Mouse (Mus musculus) midbrain, postnatal 0 days (tissue): ENCODE measurements around the gene Gls. TPM values are rescaled to one million over a fixed set of nuclear protein-coding genes. Genes with fewer than 3 reads are reported as not detected.

Source experiments
- ATAC-seq: fragments of 200-750 bp; cut with Nextera tagmentation; 2 replicates; pipeline ENCODE4 v1.8.0; 2017; ENCODE audit warnings: moderate number of reproducible peaks, mild to moderate bottlenecking, moderate TSS enrichment, moderate library complexity; ENCODE audit not compliant: low FRiP score
- DNase-seq: peaks from one replicate; pipeline ENCODE4 v3.0.0-alpha.2; 2015; ENCODE audit warnings: low spot score
- H3K27ac ChIP-seq: fragments of 300-500 bp; sonication (generic); 2 replicates; pipeline ENCODE4 v1.5.1; 2014; ENCODE audit warnings: low read depth, mild to moderate bottlenecking, low read length, mixed read lengths
- H3K27me3 ChIP-seq: fragments of 300-500 bp; sonication (generic); 2 replicates; pipeline ENCODE4 v1.6.1; 2014; ENCODE audit warnings: low read length, control low read depth, mixed read lengths; ENCODE audit not compliant: insufficient read depth
- H3K36me3 ChIP-seq: fragments of 300-500 bp; sonication (generic); 2 replicates; pipeline ENCODE4 v1.6.1; 2014; ENCODE audit warnings: low read length, control low read depth, mixed read lengths; ENCODE audit not compliant: insufficient read depth
- H3K4me1 ChIP-seq: fragments of 300-500 bp; sonication (generic); 2 replicates; pipeline ENCODE4 v1.6.1; 2014; ENCODE audit warnings: mild to moderate bottlenecking, control low read depth, antibody characterized with exemption, low read length, mixed read lengths; ENCODE audit not compliant: insufficient read depth
- H3K4me2 ChIP-seq: fragments of 300-500 bp; sonication (generic); 2 replicates; pipeline ENCODE4 v1.6.1; 2014; ENCODE audit warnings: low read depth, mild to moderate bottlenecking, low read length, mixed read lengths; ENCODE audit not compliant: poor library complexity, severe bottlenecking
- H3K4me3 ChIP-seq: fragments of 300-500 bp; sonication (generic); 2 replicates; pipeline ENCODE4 v1.5.1; 2014; ENCODE audit warnings: low read depth, mild to moderate bottlenecking, low read length, moderate library complexity
- H3K9ac ChIP-seq: fragments of 300-500 bp; sonication (generic); replicated peaks from 2 replicates; pipeline ENCODE4 v1.6.1; 2014; ENCODE audit warnings: mild to moderate bottlenecking, low read length, moderate library complexity, mixed read lengths; ENCODE audit not compliant: poor library complexity, severe bottlenecking
- H3K9me3 ChIP-seq: fragments of 300-500 bp; sonication (generic); 2 replicates; pipeline ENCODE4 v1.6.1; 2016; ENCODE audit warnings: low read length, control low read depth
- CTCF ChIP-seq: IDR thresholded peaks from 2 replicates; pipeline ENCODE4 v1.5.1; 2016; ENCODE audit warnings: antibody characterized with exemption, mild to moderate bottlenecking
- WGBS: fragments of 180-500 bp; shearing (Covaris S2); extraction: QIAGEN DNeasy Blood & Tissue Kit; methylation state at CpG from one replicate; pipeline ENCODE4 v1.1.7; 2014; 5-methylcytosine and 5-hydroxymethylcytosine counted together
- polyA plus RNA-seq: library from polyadenylated mRNA; unstranded; fragments of >200 nt; fragmentation: Nextera tagmentation; extraction: Ambion mirVana; gene quantifications from 2 replicates; pipeline ENCODE4 v1.2.1, GENCODE M21; 2015
- total RNA-seq: library from RNA; depleted of rRNA; stranded (reverse); fragments of >200 nt; gene quantifications from 2 replicates; pipeline ENCODE4 v1.2.3, GENCODE M21; 2014

The Gls gene
- total and polyA plus RNA-seq, 2 experiments from 2014 or later, result 33.3 to 181 TPM

GRCm38 (mm10) chr1:52252447-52252846, 19.4 kb upstream of the Gls start:
- 72% methylated on average over 2 of the region's 2 CpGs for WGBS
- H3K4me3 ChIP-seq, result no peak overlapping the region
- H3K36me3 ChIP-seq, result no peaks in the 10 kb centered on the region
- no peak overlapping the region for H3K4me2 ChIP-seq
- no peak overlapping the region for H3K27ac ChIP-seq
- ATAC-seq (no peak), DNase-seq (no peak)
- H3K9ac ChIP-seq, result no peak overlapping the region
- TF ChIP-seq CTCF, result no peak
- H3K9me3 ChIP-seq, result no peaks in the 10 kb centered on the region
- no peaks in the 10 kb centered on the region for H3K4me1 ChIP-seq
- H3K27me3 ChIP-seq, result no peaks in the 10 kb centered on the region

- 66% methylated on average over 7 of the region's 7 CpGs for WGBS
- DNase-seq, result no peak
- Histone ChIP-seq H3K9me3 (no peaks in the 10 kb centered on the region), H3K36me3 (no peaks in the 10 kb centered on the region), H3K4me1 (no peaks in the 10 kb centered on the region), H3K4me2 (no peak overlapping the region), H3K27me3 (no peaks in the 10 kb centered on the region), H3K9ac (no peak overlapping the region), H3K27ac (no peak overlapping the region), H3K4me3 (no peak overlapping the region)
- no peak for TF ChIP-seq CTCF
- no peak for ATAC-seq
These were observed 18.2 kb upstream of the Gls start for GRCm38 (mm10) chr1:52251038-52251735.

- no peaks in the 10 kb centered on the region for H3K9me3 ChIP-seq
- TF ChIP-seq CTCF, result no peak
- 86% methylated on average over 3 of the region's 3 CpGs for WGBS
- DNase-seq (no peak), ATAC-seq (no peak)
- H3K36me3 ChIP-seq, result no peaks in the 10 kb centered on the region
- no peak overlapping the region for H3K9ac ChIP-seq
- H3K27me3 ChIP-seq, result no peaks in the 10 kb centered on the region
- no peak overlapping the region for H3K27ac ChIP-seq
- H3K4me1 ChIP-seq, result no peaks in the 10 kb centered on the region
- H3K4me2 ChIP-seq, result no peak overlapping the region
- no peak overlapping the region for H3K4me3 ChIP-seq
These were observed 16.0 kb upstream of the Gls start for GRCm38 (mm10) chr1:52248899-52249556.

- WGBS, result 68% methylated on average over 3 of the region's 3 CpGs
- DNase-seq (no peak), ATAC-seq (no peak)
- Histone ChIP-seq H3K4me3 (no peak overlapping the region), H3K4me1 (no peaks in the 10 kb centered on the region), H3K4me2 (no peak overlapping the region), H3K36me3 (no peaks in the 10 kb centered on the region), H3K27ac (no peak overlapping the region), H3K9me3 (no peaks in the 10 kb centered on the region), H3K9ac (no peak overlapping the region), H3K27me3 (no peaks in the 10 kb centered on the region)
- TF ChIP-seq CTCF, result no peak
These were observed 9.2 kb upstream of the Gls start for GRCm38 (mm10) chr1:52242270-52242669.

- Histone ChIP-seq H3K27me3 (no peaks in the 10 kb centered on the region), H3K4me2 (peak overlapping the region; percentile 72), H3K4me1 (peaks cover 10% of the 10 kb centered on the region), H3K27ac (peak overlapping the region; percentile 95), H3K4me3 (peak overlapping the region; percentile 93), H3K9me3 (no peaks in the 10 kb centered on the region), H3K9ac (peak overlapping the region; percentile 98), H3K36me3 (no peaks in the 10 kb centered on the region)
- under 1% methylated on average over 34 of the region's 57 CpGs for WGBS
- ATAC-seq, result peak; percentile 79
- no peak for DNase-seq
- TF ChIP-seq CTCF, result no peak
These were observed 279 bp downstream of the Gls start for GRCm38 (mm10) chr1:52232766-52233140.
